Mouse (Mus musculus): ENCODE data around the gene Iah1.
A peak's percentile ranks its signal among the peaks of the same experiment; 100 is the strongest.

Gene Iah1

DNA sequence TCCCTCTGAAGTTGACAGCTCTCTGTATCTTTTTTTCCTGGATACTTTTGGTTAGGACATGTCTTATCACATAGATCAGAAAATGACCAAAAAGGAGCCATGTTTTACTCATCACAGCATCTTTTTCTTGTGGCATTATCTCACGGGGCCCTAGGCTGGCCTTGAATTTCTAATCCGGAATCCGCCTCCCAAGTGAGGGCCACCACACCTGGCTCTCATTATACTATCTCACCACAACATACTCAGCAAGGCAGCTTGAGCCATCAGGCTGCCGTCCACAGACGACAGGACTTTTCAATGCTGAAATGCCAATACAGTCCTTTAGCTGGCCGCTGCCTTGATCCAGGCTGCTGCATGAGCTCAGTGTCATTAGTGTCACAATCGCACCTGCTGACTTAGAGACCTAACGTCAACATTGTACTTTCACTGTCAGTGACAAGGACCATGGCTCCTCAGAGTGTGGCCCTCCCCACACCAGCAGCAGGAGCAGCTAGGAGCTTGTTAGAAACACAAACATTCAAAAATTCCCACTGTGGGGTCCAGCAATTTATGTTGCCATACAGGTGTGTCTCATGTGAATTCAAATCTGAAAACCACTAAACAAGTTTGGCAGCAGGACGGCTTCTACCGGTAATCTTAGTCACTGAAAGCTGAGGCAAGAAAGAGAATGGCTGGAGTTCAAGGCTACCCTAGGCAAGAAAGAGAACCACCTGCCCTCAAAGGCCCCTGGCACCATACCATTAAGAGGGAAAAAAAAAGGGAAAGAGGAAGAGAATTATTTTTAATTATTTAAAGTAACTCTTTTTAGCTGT, 48.6 kb downstream of the Iah1 start:
- DNase-seq (ENCODE audit: low read depth in 1 of 2, low spot score in 2 of 2) = no peak

DNA sequence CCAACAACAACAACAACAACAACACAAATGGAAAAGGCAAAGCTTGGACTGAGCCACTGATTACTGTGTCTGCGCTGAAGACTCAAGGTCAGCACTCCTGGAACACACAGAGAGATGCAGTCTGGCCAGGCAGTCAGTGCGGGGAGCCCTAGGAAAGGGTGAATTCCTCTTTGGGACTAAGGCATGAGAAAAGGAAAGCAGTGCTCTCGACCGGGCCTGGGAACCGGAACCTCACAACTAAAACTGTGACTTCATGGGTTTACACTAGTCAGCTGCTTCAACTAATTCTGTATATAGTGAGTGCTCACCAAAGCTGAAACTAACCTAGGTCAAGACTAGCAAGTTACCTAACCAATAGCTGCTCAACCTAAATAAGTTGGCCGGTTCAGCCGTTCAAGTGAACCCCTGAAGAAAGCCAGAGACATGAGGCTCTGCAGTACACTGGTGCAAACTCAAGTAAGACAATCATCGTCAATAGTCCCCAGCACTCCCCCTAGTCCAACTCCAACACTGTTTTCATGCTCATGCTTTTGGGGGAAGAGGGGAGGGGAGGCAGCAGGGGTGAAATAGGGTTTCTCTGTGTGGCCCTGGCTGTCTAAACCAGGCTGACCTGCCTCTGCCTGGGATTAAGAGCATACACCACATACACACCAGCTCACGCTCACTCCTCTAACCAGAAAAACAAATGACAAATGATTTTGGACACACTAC, 52.3 kb downstream of the Iah1 start:
- peak in 1 of 2 experiments; percentile 16 for DNase-seq (ENCODE audit: low read depth in 1 of 2, low spot score in 2 of 2)

DNA sequence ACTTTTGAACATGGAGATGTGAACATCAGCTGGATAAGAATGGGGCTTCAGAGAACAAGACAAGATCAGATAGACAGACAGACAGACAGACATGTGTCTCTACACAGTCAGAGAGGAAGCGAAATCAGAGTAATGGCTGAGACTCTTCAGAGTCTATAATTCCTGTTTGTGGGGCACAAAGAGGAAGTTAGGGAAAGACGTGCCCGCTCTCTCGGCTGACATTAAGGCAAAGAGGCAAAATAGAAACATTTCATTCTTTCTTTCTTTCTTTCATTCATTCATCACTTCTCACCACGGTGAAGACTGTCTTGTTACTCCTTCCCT, 52.9 kb downstream of the Iah1 start:
- DNase-seq (ENCODE audit: low read depth in 1 of 2, low spot score in 2 of 2) = no peak

DNA sequence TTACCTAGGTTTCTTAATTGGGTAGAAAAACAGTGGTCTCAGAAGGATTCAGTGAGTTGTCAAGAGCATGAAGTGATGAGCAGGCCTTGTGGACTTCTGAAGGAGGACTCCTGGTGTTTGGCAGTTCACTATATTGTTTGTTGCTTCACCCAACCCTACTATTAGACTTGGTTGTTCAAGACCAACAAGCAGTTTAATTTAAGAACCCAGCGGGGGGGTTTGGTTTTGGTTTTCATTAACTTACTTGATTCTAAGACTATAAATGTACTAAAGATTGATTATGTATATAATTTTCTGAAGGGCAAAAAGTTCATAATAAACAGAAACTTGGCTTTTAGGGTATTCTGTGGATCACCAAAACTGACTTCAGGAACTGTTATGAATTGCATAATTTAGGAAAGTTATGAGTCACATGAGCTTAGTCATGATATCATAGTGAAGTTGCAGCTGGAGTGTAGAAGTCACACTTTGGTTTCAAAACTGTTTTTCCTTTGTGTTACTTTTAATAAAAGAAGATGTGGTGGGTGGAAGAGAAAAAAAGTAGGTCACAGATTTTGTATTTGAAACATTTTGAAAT, 53.9 kb downstream of the Iah1 start:
- DNase-seq (ENCODE audit: low read depth in 1 of 2, low spot score in 2 of 2) = peak in 1 of 2 experiments; percentile 3

DNA sequence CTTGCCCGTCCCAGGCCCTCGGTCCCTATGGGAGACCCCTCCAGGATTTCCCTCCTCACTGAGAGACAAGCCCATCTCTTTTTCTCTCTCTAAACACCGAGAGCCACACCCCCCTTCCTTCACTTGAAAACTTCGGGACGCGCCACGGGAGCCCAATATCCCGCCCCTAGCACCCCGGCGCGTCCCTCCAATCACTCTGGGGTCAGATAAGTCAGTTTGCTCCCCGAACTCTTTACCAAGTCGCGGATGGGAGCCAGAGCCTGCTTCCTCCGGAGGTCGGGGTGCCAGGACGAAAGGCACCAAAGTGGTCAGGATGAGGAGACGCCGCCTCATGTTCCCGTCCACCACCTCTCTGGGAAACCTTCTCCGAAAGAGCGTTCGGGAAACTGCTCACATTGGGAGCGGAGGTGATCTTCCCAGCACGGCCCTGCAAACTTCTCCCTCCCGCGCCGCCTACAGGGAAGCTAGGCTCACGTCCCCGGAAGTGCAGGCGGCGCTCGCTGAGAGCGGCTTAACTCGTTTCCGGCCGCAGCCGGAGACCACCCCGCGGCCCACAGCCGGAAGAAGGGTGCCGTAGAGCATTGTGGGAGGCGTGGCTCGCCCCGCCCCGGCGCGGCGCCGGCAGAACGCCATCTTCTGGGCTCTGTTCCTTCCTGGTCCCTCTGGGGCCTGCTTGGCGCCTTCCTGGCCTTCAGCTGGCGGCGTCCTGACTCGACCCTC, 57.1 kb downstream of the Iah1 start, which contains the start of gene Adam17:
Gene Adam17, minus strand, starts transcription at position 533 of the 720 bp plus-strand sequence.
- peak; percentile 92 to 93 for DNase-seq (ENCODE audit: low read depth in 1 of 2, low spot score in 2 of 2)
